Mouse (Mus musculus): ENCODE measurements around the gene Prdm10.

Gene Prdm10

GRCm38 (mm10) chr9:31266013-31266659 lies 14.2 kb upstream of the Prdm10 start:
- no peak for DNase-seq

GRCm38 (mm10) chr9:31271221-31272015 lies 8.9 kb upstream of the Prdm10 start:
- no peak for DNase-seq

GRCm38 (mm10) chr9:31272160-31272559 lies 8.2 kb upstream of the Prdm10 start:
- DNase-seq = no peak

- DNase-seq = peak; percentile 56
These were observed 1.7 kb upstream of the Prdm10 start for GRCm38 (mm10) chr9:31278651-31279050.

- DNase-seq = no peak
These were observed 1.0 kb upstream of the Prdm10 start for GRCm38 (mm10) chr9:31279306-31279705.

GRCm38 (mm10) chr9:31279885-31280365 lies 413 bp upstream of the Prdm10 start:
- DNase-seq = no peak

GRCm38 (mm10) chr9:31281011-31281662 lies 799 bp downstream of the Prdm10 start:
- DNase-seq = no peak

GRCm38 (mm10) chr9:31281663-31282015 lies 1.3 kb downstream of the Prdm10 start:
- no peak for DNase-seq

- no peak for DNase-seq
These were observed 2.2 kb downstream of the Prdm10 start for GRCm38 (mm10) chr9:31282536-31282935.

- DNase-seq = no peak
These were observed 2.7 kb downstream of the Prdm10 start for GRCm38 (mm10) chr9:31283044-31283443.

GRCm38 (mm10) chr9:31283911-31284310 lies 3.6 kb downstream of the Prdm10 start:
- DNase-seq = no peak

- DNase-seq = no peak
These were observed 10.0 kb downstream of the Prdm10 start for GRCm38 (mm10) chr9:31290201-31290862.

- DNase-seq = no peak
These were observed 11.6 kb downstream of the Prdm10 start for GRCm38 (mm10) chr9:31291978-31292377.

GRCm38 (mm10) chr9:31293208-31293607 lies 12.9 kb downstream of the Prdm10 start:
- DNase-seq = no peak

GRCm38 (mm10) chr9:31295311-31295710 lies 15.0 kb downstream of the Prdm10 start:
- DNase-seq = no peak

GRCm38 (mm10) chr9:31296293-31296692 lies 16.0 kb downstream of the Prdm10 start:
- DNase-seq = no peak

GRCm38 (mm10) chr9:31298751-31299150 lies 18.4 kb downstream of the Prdm10 start:
- peak; percentile 73 for DNase-seq

GRCm38 (mm10) chr9:31300525-31300924 lies 20.2 kb downstream of the Prdm10 start:
- no peak for DNase-seq

GRCm38 (mm10) chr9:31301107-31301506 lies 20.8 kb downstream of the Prdm10 start:
- no peak for DNase-seq

- DNase-seq = no peak
These were observed 21.4 kb downstream of the Prdm10 start for GRCm38 (mm10) chr9:31301526-31302311.

- no peak for DNase-seq
These were observed 24.0 kb downstream of the Prdm10 start for GRCm38 (mm10) chr9:31304358-31304757.

- DNase-seq = no peak
These were observed 24.8 kb downstream of the Prdm10 start for GRCm38 (mm10) chr9:31305117-31305516.
